Mouse (Mus musculus) gastrocnemius, postnatal 36 days (tissue): ENCODE data around the gene Nipa1. TPM values are rescaled to one million over a fixed set of nuclear protein-coding genes. Genes with fewer than 3 reads are reported as not detected.

Source experiments
- DNase-seq, 2 experiments: peaks; one replicate each; pipeline ENCODE4 v3.0.0; 2022
- intact Hi-C: fragments of 180-260 bp; cut with DNase I; formaldehyde crosslinking; loops from one replicate; pipeline ENCODE4 v1.15.1; 2025
- total RNA-seq, 2 experiments: library from RNA; stranded (reverse); gene quantifications; 2 replicates each; pipeline ENCODE4 v1.2.3; 2021

Gene Nipa1
- total RNA-seq, 2 experiments from 2014 or later = 2.1 to 2.5 TPM

DNA sequence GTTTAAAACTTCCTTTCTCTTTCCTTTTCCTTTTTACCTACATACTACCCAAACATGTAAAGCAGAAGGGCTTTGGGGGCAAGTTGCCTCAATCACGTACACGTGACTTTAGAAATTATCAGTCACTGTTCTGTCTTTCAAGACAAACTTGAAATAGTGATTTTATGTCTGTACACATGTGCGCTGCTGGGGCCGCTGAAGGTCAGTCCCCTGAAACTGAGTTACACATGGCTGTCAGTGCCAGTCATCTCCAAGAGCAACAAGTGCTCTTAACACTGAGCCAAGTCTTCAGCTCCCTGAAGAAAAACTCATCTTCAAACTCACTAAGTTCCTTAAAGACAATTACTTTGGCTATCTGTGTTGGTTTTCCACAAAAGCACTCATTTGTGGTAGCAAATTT lies 61.8 kb downstream of the Nipa1 start:
- intact Hi-C loops = no loop called here
- DNase-seq = no peak

DNA sequence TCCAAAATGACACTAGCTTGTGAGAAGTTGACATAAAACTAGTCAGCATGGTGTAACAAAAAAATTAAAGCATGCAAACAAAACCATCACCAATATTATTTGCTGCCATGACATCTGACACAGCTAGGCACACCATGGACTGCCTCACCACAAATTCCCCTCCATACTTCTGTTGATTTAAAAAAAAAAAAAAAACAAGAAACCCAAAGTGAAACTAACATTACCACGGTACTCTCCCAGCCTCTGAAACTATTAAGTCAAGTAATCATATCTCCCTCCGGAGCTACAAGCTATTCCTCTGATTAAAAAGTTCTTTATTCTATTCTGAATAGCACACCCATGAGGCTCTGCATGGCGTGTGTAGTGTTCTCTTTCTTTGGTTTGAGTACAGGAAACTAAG lies 62.6 kb downstream of the Nipa1 start:
- no peak for DNase-seq
- intact Hi-C loops = no loop called here

GRCm38 (mm10) chr7:55956054-55956453 lies 63.7 kb downstream of the Nipa1 start:
- DNase-seq = no peak

DNA sequence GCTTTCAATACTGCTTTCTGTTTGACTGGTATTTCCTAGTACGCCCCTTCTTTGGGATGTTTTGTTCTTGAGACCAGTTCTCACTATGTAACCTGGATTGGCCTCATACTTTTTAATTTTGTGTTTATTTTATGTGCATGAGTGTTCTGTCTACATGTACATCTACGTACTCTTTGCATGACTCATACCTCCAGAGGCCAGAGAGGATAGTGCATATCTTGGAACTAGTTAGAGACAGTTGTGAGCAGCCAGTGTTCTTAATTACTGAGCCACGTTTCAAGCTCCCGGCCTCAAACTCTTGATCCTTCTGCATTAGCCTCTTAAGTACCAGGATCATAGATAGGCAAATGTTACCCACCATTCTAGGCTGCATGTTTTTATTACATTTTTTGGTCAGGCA lies 81.4 kb downstream of the Nipa1 start:
- no peak for DNase-seq
- intact Hi-C loops = loop anchor here (10.0 kb wide), 1 partner anchor 276 kb away; no protein-coding TSS in a partner anchor

More at GRCm38 (mm10) chr7:55956054-55956453, 63.7 kb downstream of the Nipa1 start:
- intact Hi-C loops = no loop called here

GRCm38 (mm10) chr7:55935025-55935424 lies 84.7 kb downstream of the Nipa1 start:
- no peak for DNase-seq
- intact Hi-C loops = loop anchor here (10.0 kb wide), 1 partner anchor 280 kb away; no protein-coding TSS in a partner anchor

- no peak for DNase-seq
- intact Hi-C loops = no loop called here
These were observed 91.1 kb downstream of the Nipa1 start for GRCm38 (mm10) chr7:55928649-55929048.

Other genes starting within 250 kb of the Nipa1 start
- 1 to 10 TPM; 7.7 to 8.2 TPM for gene Tubgcp5, start 225.8 kb downstream of the Nipa1 start, total RNA-seq
- gene Cyfip1, start 178.2 kb downstream of the Nipa1 start, total RNA-seq = 10 to 100 TPM; 19.7 to 21.4 TPM
- gene Nipa2, start 57.5 kb downstream of the Nipa1 start, total RNA-seq = 10 to 100 TPM; 31.2 to 32.2 TPM
- 10 to 100 TPM; 38.2 to 48.0 TPM for gene Herc2, start 30.2 kb upstream of the Nipa1 start, total RNA-seq
- gene Oca2, start 219.8 kb upstream of the Nipa1 start, total RNA-seq = not detected